Mouse (Mus musculus): Measurements from ENCODE around the gene Grb2.

Gene Grb2

GRCm38 (mm10) chr11:115608421-115609399 lies 99.7 kb downstream of the Grb2 start:
- CTCF ChIA-PET: interaction anchor here in 2 of 4 experiments (0.5 to 1.5 kb wide), 4 partner anchors 15 to 106 kb away, joined by 3 to 4 read pairs (median 4); no protein-coding TSS in a partner anchor
- POLR2A ChIA-PET: interaction anchor here in 3 of 4 experiments (0.5 to 17.9 kb wide), 20 partner anchors 9 to 413 kb away, joined by 3 to 335 read pairs (median 5); partner anchors contain the start of genes Slc25a19 (in 3 of the 3), Jpt1 (in 2 of the 3), Fdxr (in 1 of the 3) and Nup85 (in 1 of the 3)

GRCm38 (mm10) chr11:115606733-115607132 lies 101.7 kb downstream of the Grb2 start:
- ChIA-PET POLR2A (interaction anchor here in 3 of 4 experiments (0.5 to 17.9 kb wide), 15 partner anchors 8 to 1321 kb away, joined by 3 to 335 read pairs (median 4); partner anchors contain the start of genes Jpt1 (in 2 of the 3), Slc25a19 (in 2 of the 3), Mif4gd (in 1 of the 3) and Nup85 (in 1 of the 3)), CTCF (interaction anchor here in 1 of 4 experiments (0.6 kb wide), 2 partner anchors 66 to 136 kb away, joined by 3 read pairs; no protein-coding TSS in a partner anchor)

DNA sequence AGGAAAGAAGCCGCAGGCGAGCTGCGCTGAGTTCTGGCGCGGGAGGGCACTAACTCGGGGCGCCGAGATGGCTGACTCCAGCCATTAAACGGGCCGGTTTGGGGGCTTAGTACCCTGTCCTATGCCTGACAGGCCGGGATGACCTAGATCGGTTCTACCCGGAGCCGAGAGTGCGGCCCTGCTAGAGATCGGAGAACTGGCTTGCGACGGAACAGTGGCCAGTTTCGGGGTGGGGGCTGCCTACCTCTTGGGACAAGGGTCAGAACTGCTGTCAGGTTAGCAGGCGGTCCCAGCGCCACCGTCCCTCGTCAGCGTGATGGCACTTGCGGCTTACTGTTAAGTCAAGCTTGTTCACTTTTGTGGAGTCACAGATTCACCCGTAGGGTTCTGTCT lies 104.1 kb downstream of the Grb2 start:
- ChIA-PET POLR2A (interaction anchor here (0.6 to 17.9 kb wide), 31 partner anchors 8 to 658 kb away, joined by 3 to 335 read pairs (median 4); partner anchors contain the start of genes Jpt1 (in 2 of the 4), Mif4gd (in 2 of the 4), Nup85 (in 2 of the 4) and Grb2 (in 1 of the 4)), CTCF (interaction anchor here in 3 of 4 experiments (1.0 to 1.6 kb wide), 3 partner anchors 9 to 24 kb away, joined by 3 read pairs; partner anchors contain the start of genes Mif4gd (in 2 of the 3) and Slc25a19 (in 1 of the 3))

DNA sequence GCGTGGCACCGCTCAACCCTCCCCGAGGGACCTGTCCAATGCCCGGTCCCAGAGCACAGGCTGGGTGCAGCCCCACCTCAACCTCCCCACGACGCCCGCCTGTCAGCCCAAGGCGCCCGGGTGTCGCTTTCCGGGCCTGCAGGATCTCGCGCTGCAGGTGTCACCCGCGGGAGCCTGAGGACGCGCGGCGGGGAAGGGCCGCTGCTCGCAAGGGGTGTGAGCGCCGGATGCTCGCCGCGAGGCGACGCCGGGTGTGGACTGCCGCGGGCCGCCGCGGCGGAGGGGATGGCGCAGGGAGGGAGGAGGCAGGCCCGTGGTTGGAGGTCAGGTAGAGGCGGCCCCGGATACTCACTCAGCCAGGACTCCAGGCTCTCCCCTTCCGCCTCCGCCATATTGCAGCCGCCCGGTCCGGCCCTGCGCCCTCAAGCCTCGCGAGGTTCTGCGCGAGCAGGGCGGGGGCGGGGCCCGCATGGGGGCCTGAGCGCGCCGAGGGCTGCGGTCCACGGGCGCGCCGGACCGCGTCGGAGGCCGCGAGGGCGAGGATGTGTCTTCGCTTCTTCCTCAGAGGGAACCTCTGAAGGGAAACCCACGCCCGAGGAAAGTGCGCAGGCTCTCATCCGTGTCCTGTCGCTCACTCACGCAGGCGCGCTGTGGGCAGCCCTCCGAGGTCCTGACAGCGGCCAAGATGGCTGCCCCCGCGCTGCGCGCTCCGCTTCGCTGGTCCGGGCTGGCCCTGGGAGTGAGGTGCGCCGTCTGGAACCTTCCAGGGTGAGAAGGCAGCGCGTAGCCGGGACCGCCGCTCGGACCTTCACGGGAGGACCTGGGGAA lies 104.7 kb downstream of the Grb2 start, which contains the start of the genes Mrps7 and Gga3:
Gene Mrps7 (plus strand): TSS at position 450 of the 828 bp plus-strand sequence.
Gene Gga3 (minus strand): TSS at position 576 of the 828 bp plus-strand sequence.
- POLR2A ChIA-PET: interaction anchor here (0.7 to 23.6 kb wide), 20 partner anchors 8 to 67 kb away, joined by 3 to 335 read pairs (median 6); partner anchors contain the start of genes Mif4gd (in 2 of the 4) and Nup85 (in 1 of the 4)

GRCm38 (mm10) chr11:115603128-115603475 lies 105.3 kb downstream of the Grb2 start:
- POLR2A ChIA-PET: interaction anchor here in 3 of 4 experiments (0.9 to 23.6 kb wide), 14 partner anchors 9 to 421 kb away, joined by 3 to 335 read pairs (median 4); partner anchors contain the start of gene Mif4gd (in 3 of the 3)

More for the DNA sequence above, 104.7 kb downstream of the Grb2 start, which contains the start of the genes Mrps7 and Gga3:
- CTCF ChIA-PET: interaction anchor here in 2 of 4 experiments (0.6 to 1.6 kb wide), 4 partner anchors 9 to 420 kb away, joined by 3 to 4 read pairs (median 3); partner anchors contain the start of genes Mif4gd (in 1 of the 2) and Slc25a19 (in 1 of the 2)

DNA sequence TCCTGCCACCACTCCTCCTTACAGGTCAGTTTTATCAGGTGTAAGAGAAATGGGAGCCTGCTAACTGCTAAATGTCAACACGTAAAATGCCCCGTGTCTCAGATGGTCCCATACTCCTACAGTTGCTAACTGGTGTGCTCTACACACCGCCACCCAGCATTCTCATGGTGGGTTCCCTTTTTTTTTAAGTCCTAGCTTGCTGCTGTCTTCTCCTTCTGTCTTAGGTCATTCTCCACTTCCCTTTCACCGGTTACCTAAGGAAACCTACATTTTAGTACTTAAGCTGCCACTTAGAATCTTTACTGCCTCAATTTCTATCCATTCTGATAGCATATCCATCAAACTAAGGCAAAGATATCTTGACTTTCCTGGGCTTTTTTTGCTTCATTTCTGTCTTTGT lies 107.2 kb downstream of the Grb2 start:
- ChIA-PET CTCF (interaction anchor here in 2 of 4 experiments (0.5 to 1.4 kb wide), 2 partner anchors 30 to 255 kb away, joined by 3 read pairs; no protein-coding TSS in a partner anchor), POLR2A (interaction anchor here in 2 of 4 experiments (0.5 to 23.6 kb wide), 12 partner anchors 9 to 976 kb away, joined by 3 to 335 read pairs (median 3); partner anchors contain the start of genes Mif4gd (in 2 of the 2) and Slc25a19 (in 1 of the 2))

More at GRCm38 (mm10) chr11:115603128-115603475, 105.3 kb downstream of the Grb2 start:
- CTCF ChIA-PET: interaction anchor here in 1 of 4 experiments (0.6 to 1.3 kb wide), 2 partner anchors 257 to 420 kb away, joined by 3 to 4 read pairs; no protein-coding TSS in a partner anchor

GRCm38 (mm10) chr11:115600743-115601142 lies 107.7 kb downstream of the Grb2 start:
- CTCF ChIA-PET: interaction anchor here in 1 of 4 experiments (1.4 kb wide), 1 partner anchor 31 kb away, joined by 3 read pairs; no protein-coding TSS in a partner anchor
- POLR2A ChIA-PET: interaction anchor here in 2 of 4 experiments (0.9 to 23.6 kb wide), 8 partner anchors 9 to 27 kb away, joined by 3 to 335 read pairs (median 7); partner anchors contain the start of genes Mif4gd (in 2 of the 2) and Slc25a19 (in 1 of the 2)

DNA sequence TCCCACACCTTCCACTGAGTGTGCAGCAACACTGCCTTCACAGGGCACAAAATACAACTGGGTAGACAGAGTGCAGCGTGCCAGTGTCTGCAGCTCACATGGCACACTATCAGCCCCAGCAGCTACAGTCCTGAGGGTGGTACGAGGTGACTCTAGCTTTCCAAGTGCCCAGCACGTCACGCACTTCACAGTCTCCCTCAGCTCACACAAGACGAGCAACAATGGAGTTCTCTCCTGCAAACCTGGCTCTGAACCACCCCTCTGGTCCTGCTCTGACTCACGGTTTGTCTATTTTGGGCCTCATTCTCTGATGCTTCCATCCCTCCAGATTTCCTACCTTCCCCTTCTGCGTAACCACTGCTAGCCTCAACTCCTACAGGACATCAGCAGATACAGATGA lies 108.7 kb downstream of the Grb2 start:
- CTCF ChIA-PET: interaction anchor here in 3 of 4 experiments (0.6 to 1.9 kb wide), 5 partner anchors 12 to 53 kb away, joined by 3 to 7 read pairs (median 5); partner anchors contain the start of gene Mif4gd (in 1 of the 3)
- POLR2A ChIA-PET: interaction anchor here in 3 of 4 experiments (0.6 to 23.6 kb wide), 15 partner anchors 8 to 425 kb away, joined by 3 to 335 read pairs (median 4); partner anchors contain the start of genes Jpt1 (in 1 of the 3), Mif4gd (in 1 of the 3), Nup85 (in 1 of the 3) and Slc25a19 (in 1 of the 3)

DNA sequence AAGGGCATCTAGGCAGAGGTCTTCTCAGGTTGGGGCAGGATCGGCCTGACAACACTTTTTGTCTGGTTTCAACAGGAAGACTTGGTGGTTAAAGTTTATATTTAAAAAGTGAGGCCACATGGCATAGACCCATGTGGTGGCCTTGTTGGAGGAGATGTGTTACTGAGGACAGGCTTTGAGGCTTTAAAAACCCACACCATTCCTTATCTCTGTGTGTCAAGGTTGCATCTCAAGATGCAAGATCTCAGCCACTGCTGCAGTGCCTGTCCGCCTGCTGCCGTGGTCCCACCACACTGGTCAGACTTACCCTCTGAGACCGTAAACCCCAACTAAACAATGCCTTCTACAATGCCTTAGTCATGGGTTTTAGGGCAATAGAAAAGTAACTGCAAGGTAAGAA lies 110.1 kb downstream of the Grb2 start:
- CTCF ChIA-PET: interaction anchor here in 1 of 4 experiments (1.0 to 1.9 kb wide), 3 partner anchors 11 to 33 kb away, joined by 3 to 6 read pairs (median 5); partner anchors contain the start of gene Mif4gd
- POLR2A ChIA-PET: interaction anchor here in 2 of 4 experiments (1.5 to 23.6 kb wide), 4 partner anchors 8 to 27 kb away, joined by 3 to 335 read pairs (median 10); partner anchors contain the start of gene Mif4gd (in 1 of the 2)

- ChIA-PET CTCF (interaction anchor here (0.6 to 1.8 kb wide), 22 partner anchors 9 to 1614 kb away, joined by 3 to 13 read pairs (median 4); partner anchors contain the start of genes Nup85 (in 2 of the 4), Mif4gd (in 1 of the 4) and Nt5c (in 1 of the 4)), POLR2A (interaction anchor here (0.6 to 23.6 kb wide), 27 partner anchors 8 to 937 kb away, joined by 3 to 335 read pairs (median 4); partner anchors contain the start of genes Mif4gd (in 2 of the 4), Jpt1 (in 1 of the 4) and Nup85 (in 1 of the 4))
These were observed 113.2 kb downstream of the Grb2 start for GRCm38 (mm10) chr11:115595209-115595608.
